Mouse (Mus musculus): ENCODE data around the gene Abcc12. TPM values are rescaled to one million over a fixed set of nuclear protein-coding genes. Genes with fewer than 3 reads are reported as not detected.

The Abcc12 gene
- total and polyA plus RNA-seq, 2 experiments from 2014 or later, result 0.57 to 0.62 TPM

GRCm38 (mm10) chr8:86438983-86439299 is 141.5 kb downstream of the Abcc12 start:
- TF ChIP-seq CTCF (IDR thresholded peaks at IDR 0.05; ENCODE audit: low read depth), result no peak
- H3K4me3 ChIP-seq (ENCODE audit: low read depth, low read length), result no peak overlapping the region
- H3K9ac ChIP-seq, result peak overlapping the region; percentile 19; the same call in 1 of the 2 replicates
- H3K4me1 ChIP-seq (ENCODE audit: insufficient read depth), result peaks cover 21% of the 10 kb centered on the region
- DNase-seq (no peak), ATAC-seq (no peak)
- H3K27ac ChIP-seq (ENCODE audit: low read depth, low read length), result peak overlapping the region; percentile 93
- WGBS, result 4% methylated on average over 3 of the region's 3 CpGs
- H3K27me3 ChIP-seq (ENCODE audit: insufficient read depth, low read length), result no peaks in the 10 kb centered on the region
- no peaks in the 10 kb centered on the region for H3K9me3 ChIP-seq (ENCODE audit: low read length)
- no peaks in the 10 kb centered on the region for H3K36me3 ChIP-seq (ENCODE audit: insufficient read depth)
- 0 out of 2 replicates have a peak overlapping the region, but pooled peaks have one; percentile 6 for H3K4me2 ChIP-seq (ENCODE audit: low read depth)

- WGBS, result 38% methylated on average over 5 of the region's 5 CpGs
- ATAC-seq, result peak; percentile 99
Observed at GRCm38 (mm10) chr8:86438133-86438982, 142.1 kb downstream of the Abcc12 start.

GRCm38 (mm10) chr8:86437418-86437817 is 143.1 kb downstream of the Abcc12 start:
- 51% methylated on average over 1 of the region's 1 CpGs for WGBS
- H3K9ac ChIP-seq, result no peak overlapping the region
- peak; percentile 46 for ATAC-seq

More at GRCm38 (mm10) chr8:86438133-86438982, 142.1 kb downstream of the Abcc12 start:
- Histone ChIP-seq H3K9me3 (ENCODE audit: low read length) (no peaks in the 10 kb centered on the region), H3K4me1 (ENCODE audit: insufficient read depth) (peaks cover 21% of the 10 kb centered on the region), H3K27me3 (ENCODE audit: insufficient read depth, low read length) (no peaks in the 10 kb centered on the region), H3K27ac (ENCODE audit: low read depth, low read length) (peak overlapping the region; percentile 93), H3K4me2 (ENCODE audit: low read depth) (0 out of 2 replicates have a peak overlapping the region, but pooled peaks have one; percentile 6), H3K4me3 (ENCODE audit: low read depth, low read length) (no peak overlapping the region), H3K9ac (peak overlapping the region; percentile 19; the same call in 1 of the 2 replicates), H3K36me3 (ENCODE audit: insufficient read depth) (no peaks in the 10 kb centered on the region)
- TF ChIP-seq CTCF (IDR thresholded peaks at IDR 0.05; ENCODE audit: low read depth), result no peak
- DNase-seq, result peak; percentile 89

More at GRCm38 (mm10) chr8:86437418-86437817, 143.1 kb downstream of the Abcc12 start:
- no peak overlapping the region for H3K4me3 ChIP-seq (ENCODE audit: low read depth, low read length)
- DNase-seq, result peak; percentile 54
- H3K4me2 ChIP-seq (ENCODE audit: low read depth), result no peak overlapping the region
- no peak for TF ChIP-seq CTCF (IDR thresholded peaks at IDR 0.05; ENCODE audit: low read depth)
- H3K36me3 ChIP-seq (ENCODE audit: insufficient read depth), result no peaks in the 10 kb centered on the region
- peak overlapping the region; percentile 93 for H3K27ac ChIP-seq (ENCODE audit: low read depth, low read length)
- H3K9me3 ChIP-seq (ENCODE audit: low read length), result no peaks in the 10 kb centered on the region
- H3K4me1 ChIP-seq (ENCODE audit: insufficient read depth), result peaks cover 21% of the 10 kb centered on the region
- H3K27me3 ChIP-seq (ENCODE audit: insufficient read depth, low read length), result no peaks in the 10 kb centered on the region

Small RNA genes within 50 kb of the gene (microRNA-seq; reads per million reads assigned to microRNA genes)
- gene Gm44348, result 0 reads per million in 2 experiments

Other genes with a start within 250 kb of the Abcc12 start
- gene Lonp2, start 43.4 kb upstream of the Abcc12 start, total RNA-seq (2014; rRNA removed), result 50.7 and 61.6 TPM in 2 replicates
- 64.6 and 66.9 TPM in 2 replicates for gene Lonp2, start 43.4 kb upstream of the Abcc12 start, polyA plus RNA-seq (2015; fragmentation: Nextera tagmentation; extraction: Ambion mirVana)
- 0.43 and 1.5 TPM in 2 replicates for gene Gm10638, start 165.0 kb upstream of the Abcc12 start, total RNA-seq (2014; rRNA removed)
- gene Gm10638, start 165.0 kb upstream of the Abcc12 start, polyA plus RNA-seq (2015; fragmentation: Nextera tagmentation; extraction: Ambion mirVana), result 8.2 and 8.9 TPM in 2 replicates
- 91.9 and 101 TPM in 2 replicates for gene Siah1a, start 165.2 kb upstream of the Abcc12 start, total RNA-seq (2014; rRNA removed)
- gene Siah1a, start 165.2 kb upstream of the Abcc12 start, polyA plus RNA-seq (2015; fragmentation: Nextera tagmentation; extraction: Ambion mirVana), result 87.3 and 88.6 TPM in 2 replicates